Mouse (Mus musculus) embryonic facial prominence, embryonic 11.5 days (tissue): ENCODE data around the gene Gm11549. TPM values are rescaled to one million over a fixed set of nuclear protein-coding genes. Genes with fewer than 3 reads are reported as not detected.

Source experiments
- ATAC-seq: fragments of 200-750 bp; cut with Nextera tagmentation; replicated peaks from 2 replicates; pipeline ENCODE4 v1.8.0; 2017; ENCODE audit warnings: low read depth; ENCODE audit not compliant: insufficient number of reproducible peaks, low FRiP score, low TSS enrichment
- DNase-seq: peaks from one replicate; pipeline ENCODE4 v3.0.0-alpha.2; 2015; ENCODE audit warnings: low spot score
- H3K27ac ChIP-seq: fragments of 300-500 bp; sonication (generic); replicated peaks from 2 replicates; pipeline ENCODE4 v1.5.1; 2014; ENCODE audit warnings: mild to moderate bottlenecking, low read depth, low read length, control low read depth
- H3K27me3 ChIP-seq: fragments of 300-500 bp; sonication (generic); 2 replicates; pipeline ENCODE4 v1.6.1; 2014; ENCODE audit warnings: mild to moderate bottlenecking, low read length, moderate library complexity, mixed read lengths; ENCODE audit not compliant: control insufficient read depth, insufficient read depth
- H3K36me3 ChIP-seq: fragments of 300-500 bp; sonication (generic); replicated peaks from 2 replicates; pipeline ENCODE4 v1.6.1; 2014; ENCODE audit warnings: low read depth, mild to moderate bottlenecking, low read length, moderate library complexity, mixed read lengths; ENCODE audit not compliant: control insufficient read depth, insufficient read depth
- H3K4me1 ChIP-seq: fragments of 300-500 bp; sonication (generic); 2 replicates; pipeline ENCODE4 v1.6.1; 2014; ENCODE audit warnings: low read length, mixed read lengths; ENCODE audit not compliant: control insufficient read depth, insufficient read depth
- H3K4me2 ChIP-seq: fragments of 300-500 bp; sonication (generic); 2 replicates; pipeline ENCODE4 v1.6.1; 2014; ENCODE audit warnings: low read depth, mild to moderate bottlenecking, control low read depth, low read length, moderate library complexity
- H3K4me3 ChIP-seq: fragments of 300-500 bp; sonication (generic); 2 replicates; pipeline ENCODE4 v1.5.1; 2014; ENCODE audit warnings: low read depth, low read length, control low read depth
- H3K9ac ChIP-seq: fragments of 300-500 bp; sonication (generic); replicated peaks from 2 replicates; pipeline ENCODE4 v1.6.1; 2014; ENCODE audit warnings: mild to moderate bottlenecking, control low read depth, low read length
- H3K9me3 ChIP-seq: fragments of 300-500 bp; sonication (generic); replicated peaks from 2 replicates; pipeline ENCODE4 v1.6.1; 2016; ENCODE audit warnings: mild to moderate bottlenecking, low read length, inconsistent platforms, mixed read lengths; ENCODE audit not compliant: control insufficient read depth
- WGBS: fragments of 180-500 bp; shearing (Covaris S2); extraction: QIAGEN DNeasy Blood & Tissue Kit; methylation state at CpG from one replicate; pipeline ENCODE4 v1.1.7; 2014; 5-methylcytosine and 5-hydroxymethylcytosine counted together
- polyA plus RNA-seq: library from polyadenylated mRNA; unstranded; fragments of >200 nt; fragmentation: Nextera tagmentation; extraction: Ambion mirVana; gene quantifications from 2 replicates; pipeline ENCODE4 v1.2.1, GENCODE M21; 2014

Gm11549 gene
- 0.10 and 0.26 TPM in 2 replicates for polyA plus RNA-seq

DNA sequence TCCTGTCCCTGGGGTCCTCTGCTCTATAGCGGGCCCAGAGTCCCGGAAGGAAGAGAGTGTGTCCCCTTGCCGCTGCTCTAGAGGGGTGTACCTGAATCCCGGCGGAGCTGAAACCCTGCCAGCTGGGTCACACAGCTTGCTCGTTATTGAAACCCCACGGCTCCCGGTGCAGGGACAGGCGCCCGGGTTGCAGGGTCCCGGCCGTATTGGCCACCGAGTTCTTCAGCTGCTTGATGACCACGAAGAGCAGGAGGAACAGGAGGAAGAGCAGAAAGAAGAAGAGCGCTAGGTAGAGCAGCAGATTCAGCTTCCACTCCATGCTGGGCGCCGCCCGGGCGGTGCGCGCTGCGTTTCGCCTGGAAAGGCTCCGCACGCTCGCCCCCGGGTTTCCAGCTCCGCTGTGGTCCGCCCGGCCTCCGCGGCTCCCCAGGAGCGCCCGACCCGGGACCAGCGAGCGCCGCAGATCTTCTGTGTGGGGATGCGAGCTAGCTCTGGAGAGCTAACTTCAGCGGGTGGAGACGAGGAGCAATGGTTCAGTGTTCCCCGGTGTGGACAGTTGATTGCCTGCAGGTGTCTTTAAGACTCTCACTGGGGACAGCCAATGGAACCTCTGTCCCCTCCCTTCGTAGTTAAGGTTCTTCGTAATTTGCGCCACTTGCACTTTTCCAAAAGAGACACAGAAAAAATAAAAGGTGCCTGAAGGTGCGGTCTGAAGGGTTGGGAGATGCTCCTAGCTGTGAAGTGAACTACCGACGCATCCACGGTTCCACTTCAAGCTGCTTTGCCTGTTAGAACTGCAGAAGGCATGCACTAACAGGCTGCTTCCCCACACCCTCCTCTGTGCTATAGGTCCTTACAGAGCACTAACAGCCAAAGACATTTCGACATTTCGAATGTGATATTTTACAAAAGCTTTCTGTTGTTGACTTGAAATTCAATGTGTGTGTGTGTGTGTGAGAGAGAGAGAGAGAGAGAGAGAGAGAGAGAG lies at the start of gene Gm11549:
Gene Gm11549, minus strand, starts transcription at position 741 of the 988 bp plus-strand sequence.
- DNase-seq (peak; percentile 49), ATAC-seq (0 out of 2 replicates have a peak, but pooled peaks have one; percentile 14)
- peak within 1 kb of the TSS; percentile 44 for H3K4me3 ChIP-seq
- H3K27ac ChIP-seq: no peak within 1 kb of the TSS
- no peaks in the 10 kb centered on the region for H3K36me3 ChIP-seq
- no peaks in the 10 kb centered on the region for H3K9me3 ChIP-seq
- H3K4me2 ChIP-seq: peak within 1 kb of the TSS; percentile 91
- H3K27me3 ChIP-seq: peaks cover 17% of the 10 kb centered on the region
- peak within 1 kb of the TSS; percentile 48 for H3K9ac ChIP-seq
- H3K4me1 ChIP-seq: no peaks in the 10 kb centered on the region
- WGBS: 1% methylated on average over 51 of the region's 51 CpGs

DNA sequence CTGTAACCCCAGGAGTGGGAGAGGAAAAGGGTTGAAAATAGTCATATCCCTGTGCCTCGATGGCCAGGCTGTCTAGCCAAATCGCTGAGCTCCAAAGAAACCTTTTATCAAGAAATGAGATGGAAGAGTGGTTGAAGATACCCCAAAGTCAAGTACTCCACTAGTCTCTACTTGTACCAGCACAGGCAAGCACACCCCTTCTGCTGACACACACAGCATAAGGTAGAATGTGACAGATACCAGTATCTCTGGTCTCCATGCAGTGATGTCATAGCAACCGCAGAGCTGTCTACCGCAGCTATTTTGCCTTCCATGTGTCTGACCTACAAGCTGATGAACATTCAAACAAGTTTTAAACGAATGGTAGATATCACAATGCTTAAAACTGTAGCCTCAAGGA lies 48.2 kb upstream of the Gm11549 start:
- ATAC-seq (no peak), DNase-seq (no peak)
- Histone ChIP-seq H3K9ac (no peak overlapping the region; the same call in 1 of the 2 replicates), H3K27ac (no peak overlapping the region), H3K4me3 (peak overlapping the region; percentile 89), H3K4me2 (peak overlapping the region; percentile 59), H3K27me3 (no peaks in the 10 kb centered on the region), H3K9me3 (no peaks in the 10 kb centered on the region), H3K4me1 (no peaks in the 10 kb centered on the region; the same call in 1 of the 2 replicates), H3K36me3 (peaks cover 13% of the 10 kb centered on the region)
- 96% methylated on average over 5 of the region's 5 CpGs for WGBS

DNA sequence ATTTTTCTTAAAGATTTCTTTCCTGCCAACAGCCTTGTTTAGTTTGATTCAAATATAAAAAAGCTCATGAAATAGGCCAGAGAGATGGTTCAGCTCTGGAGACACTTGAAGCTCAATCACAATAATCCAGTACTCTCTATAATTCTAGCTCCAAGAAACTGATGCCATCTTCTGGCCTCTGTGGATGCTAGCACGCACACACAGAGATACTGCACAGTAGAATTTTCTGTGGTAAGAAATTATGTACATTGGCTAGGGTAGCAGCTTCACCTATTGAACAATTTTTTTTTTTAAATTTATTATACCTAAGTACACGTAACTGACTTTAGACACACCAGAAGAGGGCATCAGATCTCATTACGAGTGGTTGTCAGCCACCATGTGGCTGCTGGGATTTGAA lies 42.1 kb upstream of the Gm11549 start:
- no peak overlapping the region for H3K9ac ChIP-seq
- H3K4me3 ChIP-seq: no peak overlapping the region
- ATAC-seq (no peak), DNase-seq (no peak)
- no peaks in the 10 kb centered on the region for H3K4me1 ChIP-seq
- no peaks in the 10 kb centered on the region for H3K9me3 ChIP-seq
- no peak overlapping the region for H3K4me2 ChIP-seq
- H3K36me3 ChIP-seq: peaks cover 18% of the 10 kb centered on the region
- H3K27ac ChIP-seq: no peak overlapping the region
- H3K27me3 ChIP-seq: no peaks in the 10 kb centered on the region
- 94% methylated on average over 3 of the region's 3 CpGs for WGBS

DNA sequence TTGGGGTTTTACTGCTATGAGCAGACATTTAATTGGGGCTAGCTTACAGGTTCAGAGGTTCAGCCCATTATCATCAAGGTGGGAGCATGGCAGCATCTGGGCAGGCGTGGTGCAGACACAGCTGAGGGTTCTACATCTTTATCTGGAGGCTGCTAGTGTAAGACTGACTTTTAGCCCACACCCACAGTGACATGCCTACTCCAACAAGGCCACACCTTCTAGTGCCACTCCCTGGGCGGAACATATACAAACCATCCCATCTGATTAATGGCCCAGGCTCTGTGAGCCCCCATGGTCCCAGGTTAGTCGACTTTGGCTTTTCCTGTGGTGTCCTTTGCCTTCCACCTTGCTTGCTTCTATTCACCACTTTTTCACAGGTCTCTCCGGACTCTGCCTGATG lies 38.0 kb upstream of the Gm11549 start:
- Histone ChIP-seq H3K27ac (no peak overlapping the region), H3K9ac (no peak overlapping the region), H3K4me3 (no peak overlapping the region), H3K4me1 (no peaks in the 10 kb centered on the region), H3K9me3 (no peaks in the 10 kb centered on the region), H3K4me2 (no peak overlapping the region), H3K27me3 (no peaks in the 10 kb centered on the region), H3K36me3 (peaks cover 7% of the 10 kb centered on the region)
- DNase-seq (no peak), ATAC-seq (no peak)
- WGBS: 88% methylated on average over 4 of the region's 4 CpGs

DNA sequence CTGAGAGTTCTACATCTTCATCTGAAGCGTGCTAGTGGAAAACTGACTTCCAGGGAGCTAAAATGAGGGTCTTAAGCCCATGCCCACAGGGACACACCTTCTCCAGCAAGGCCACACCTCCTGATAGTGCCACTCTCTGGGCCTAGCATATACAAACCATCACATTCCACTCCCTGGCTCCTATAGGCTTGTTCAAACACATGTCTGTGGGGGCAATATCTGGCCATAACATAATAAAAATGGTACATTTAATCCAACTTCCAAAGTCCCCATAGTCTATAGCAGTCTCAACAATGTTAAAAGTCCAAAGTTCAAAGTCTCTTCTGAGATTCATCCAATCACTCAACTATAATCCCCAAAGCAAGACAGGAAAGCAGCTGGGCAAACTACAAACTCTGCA lies 36.0 kb upstream of the Gm11549 start:
- Histone ChIP-seq H3K36me3 (peaks cover 2% of the 10 kb centered on the region; the same call in 1 of the 2 replicates), H3K4me1 (no peaks in the 10 kb centered on the region), H3K27me3 (no peaks in the 10 kb centered on the region), H3K9ac (no peak overlapping the region), H3K27ac (no peak overlapping the region), H3K9me3 (no peaks in the 10 kb centered on the region), H3K4me3 (no peak overlapping the region), H3K4me2 (no peak overlapping the region)
- no peak for ATAC-seq
- no peak for DNase-seq
- 89% methylated on average over 1 of the region's 1 CpGs for WGBS

DNA sequence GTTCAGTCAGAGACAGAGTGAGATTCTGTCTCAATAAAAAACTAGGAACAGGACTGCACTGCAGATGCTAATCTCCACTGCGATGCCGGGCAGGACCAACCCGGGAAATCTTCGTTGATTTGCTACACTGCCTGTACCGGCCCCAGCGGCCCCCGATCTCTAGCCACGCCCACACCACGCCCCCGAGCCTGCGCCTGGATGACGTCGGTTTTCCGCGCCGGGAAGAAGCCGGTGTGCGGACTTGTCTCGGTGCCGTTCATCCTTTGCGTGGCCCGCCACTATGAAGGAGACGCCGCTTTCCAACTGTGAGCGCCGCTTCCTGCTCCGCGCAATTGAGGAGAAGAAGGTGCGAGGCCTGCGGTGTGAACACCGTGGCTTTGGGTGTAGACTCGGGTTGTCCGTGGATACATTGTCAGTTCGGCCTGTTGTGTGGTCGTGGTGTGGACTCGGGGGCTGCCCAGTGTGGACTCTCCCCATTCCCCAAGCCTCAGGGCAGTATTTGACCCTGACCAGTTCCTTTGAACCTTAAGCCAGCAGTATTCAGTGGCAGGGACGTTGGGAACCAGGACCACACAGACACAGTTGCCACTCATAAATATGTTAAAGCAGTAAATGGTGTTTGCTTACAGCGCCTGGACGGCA lies 30.9 kb upstream of the Gm11549 start, which contains the start of gene Exosc9:
Gene Exosc9, plus strand, starts transcription at position 201 of the 642 bp plus-strand sequence.
- H3K27me3 ChIP-seq: no peaks in the 10 kb centered on the region
- peaks cover 2% of the 10 kb centered on the region; the same call in 1 of the 2 replicates for H3K36me3 ChIP-seq
- WGBS: under 1% methylated on average over 39 of the region's 39 CpGs
- H3K4me3 ChIP-seq: peak within 1 kb of the TSS; percentile 86
- H3K9ac ChIP-seq: peak within 1 kb of the TSS; percentile 81
- H3K9me3 ChIP-seq: no peaks in the 10 kb centered on the region
- H3K4me2 ChIP-seq: peak within 1 kb of the TSS; percentile 62
- H3K4me1 ChIP-seq: no peaks in the 10 kb centered on the region
- ATAC-seq (peak; percentile 94), DNase-seq (peak; percentile 93)
- 0 out of 2 replicates have a peak within 1 kb of the TSS, but pooled peaks have one; percentile 3 for H3K27ac ChIP-seq

DNA sequence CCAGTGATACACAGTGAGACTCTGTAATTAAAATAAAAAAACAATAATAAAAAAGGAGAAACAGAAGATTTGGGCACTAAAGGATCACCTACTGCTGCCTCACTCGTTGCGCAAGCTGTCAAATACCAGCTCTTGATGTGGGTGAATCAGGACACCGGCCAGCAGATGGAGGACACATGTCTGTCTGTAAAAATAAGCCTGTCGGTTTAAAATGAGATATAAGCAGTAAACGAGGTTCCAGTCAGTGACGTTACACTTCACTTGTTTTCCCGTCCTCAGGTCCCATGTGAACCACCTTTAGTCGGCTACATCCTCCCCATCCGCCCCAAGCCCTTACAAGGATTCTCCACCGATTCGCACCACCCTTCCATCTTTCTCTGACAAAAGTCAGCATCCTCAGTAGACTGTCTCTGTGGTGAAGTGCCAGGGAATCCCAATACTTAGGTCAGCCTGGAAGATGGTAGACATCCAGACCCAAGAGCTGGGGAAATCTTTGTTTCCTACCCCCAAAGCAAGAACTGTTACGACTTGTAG lies 30.3 kb upstream of the Gm11549 start:
- 17% methylated on average over 12 of the region's 12 CpGs for WGBS
- no peaks in the 10 kb centered on the region for H3K27me3 ChIP-seq
- H3K9ac ChIP-seq: peak overlapping the region; percentile 81
- ATAC-seq: peak; percentile 22; the same call in 1 of the 2 replicates
- H3K4me3 ChIP-seq: peak overlapping the region; percentile 86
- peak; percentile 9 for DNase-seq
- H3K4me2 ChIP-seq: peak overlapping the region; percentile 53
- H3K4me1 ChIP-seq: no peaks in the 10 kb centered on the region
- no peaks in the 10 kb centered on the region for H3K9me3 ChIP-seq
- 0 out of 2 replicates have a peak overlapping the region, but pooled peaks have one; percentile 3 for H3K27ac ChIP-seq
- H3K36me3 ChIP-seq: no peaks in the 10 kb centered on the region; the same call in 1 of the 2 replicates
